Mouse (Mus musculus) ES-E14 (cell line): Measurements from ENCODE around the gene Stap1.

Source experiments
- HCFC1 ChIP-seq: IDR thresholded peaks from 2 replicates; pipeline ENCODE4 v1.6.1; 2012; ENCODE audit warnings: low read length, inconsistent platforms, borderline replicate concordance; ENCODE audit not compliant: insufficient read depth
- MAFK ChIP-seq: IDR thresholded peaks from 2 replicates; pipeline ENCODE4 v1.6.1; 2014; ENCODE audit warnings: mild to moderate bottlenecking, low read depth, low read length, inconsistent platforms; ENCODE audit not compliant: insufficient read depth

DNA sequence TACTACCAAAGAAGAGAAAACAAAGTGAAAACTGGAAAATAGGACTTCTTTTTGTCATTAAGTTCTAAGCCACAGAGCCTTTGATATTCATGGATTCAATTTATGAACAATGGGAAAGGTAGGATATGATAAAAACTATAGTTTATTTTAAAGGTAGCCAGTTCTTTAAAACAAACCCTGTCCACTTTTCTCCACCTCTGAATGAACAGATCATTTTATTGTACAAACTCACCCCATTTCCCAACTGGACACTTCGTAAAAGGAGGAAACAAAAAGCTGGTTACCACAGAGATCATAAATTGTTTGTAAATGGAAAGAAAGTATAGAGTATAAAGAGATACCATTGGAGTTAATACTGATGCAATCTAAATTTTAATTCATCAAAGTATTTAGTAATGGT is 39.5 kb downstream of the Stap1 start:
- no peak for TF ChIP-seq MAFK
- TF ChIP-seq HCFC1: no peak
